Mouse (Mus musculus) heart, embryonic 11.5 days (tissue): ENCODE measurements around the gene Dppa3. TPM values are rescaled to one million over a fixed set of nuclear protein-coding genes. Genes with fewer than 3 reads are reported as not detected.

Source experiments
- ATAC-seq: fragments of 200-750 bp; cut with Nextera tagmentation; replicated peaks from 2 replicates; pipeline ENCODE4 v1.8.0; 2017; ENCODE audit warnings: moderate library complexity; ENCODE audit not compliant: insufficient number of reproducible peaks, low FRiP score, low TSS enrichment
- H3K27ac ChIP-seq: fragments of 300-500 bp; sonication (generic); 2 replicates; pipeline ENCODE4 v1.5.1; 2014; ENCODE audit warnings: mild to moderate bottlenecking, low read depth, low read length
- H3K27me3 ChIP-seq: fragments of 300-500 bp; sonication (generic); 2 replicates; pipeline ENCODE4 v1.6.1; 2014; ENCODE audit warnings: mild to moderate bottlenecking, low read length, mixed read lengths; ENCODE audit not compliant: control insufficient read depth, insufficient read depth
- H3K36me3 ChIP-seq: fragments of 300-500 bp; sonication (generic); 2 replicates; pipeline ENCODE4 v1.6.1; 2014; ENCODE audit warnings: mild to moderate bottlenecking, low read length, moderate library complexity, mixed read lengths; ENCODE audit not compliant: control insufficient read depth, insufficient read depth
- H3K4me1 ChIP-seq: fragments of 300-500 bp; sonication (generic); 2 replicates; pipeline ENCODE4 v1.6.1; 2014; ENCODE audit warnings: low read length; ENCODE audit not compliant: control insufficient read depth, insufficient read depth
- H3K4me2 ChIP-seq: fragments of 300-500 bp; sonication (generic); 2 replicates; pipeline ENCODE4 v1.6.1; 2014; ENCODE audit warnings: mild to moderate bottlenecking, moderate library complexity
- H3K4me3 ChIP-seq: fragments of 300-500 bp; sonication (generic); 2 replicates; pipeline ENCODE4 v1.5.1; 2014; ENCODE audit warnings: low read depth, low read length
- H3K9ac ChIP-seq: fragments of 300-500 bp; sonication (generic); 2 replicates; pipeline ENCODE4 v1.6.1; 2014; ENCODE audit warnings: mild to moderate bottlenecking, low read depth, low read length, moderate library complexity
- H3K9me3 ChIP-seq: fragments of 300-500 bp; sonication (generic); replicated peaks from 2 replicates; pipeline ENCODE4 v1.6.1; 2016; ENCODE audit warnings: low read length; ENCODE audit not compliant: control insufficient read depth
- WGBS: fragments of 180-500 bp; shearing (Covaris S2); extraction: QIAGEN DNeasy Blood & Tissue Kit; methylation state at CpG from one replicate; pipeline ENCODE4 v1.1.7; 2014; ENCODE audit not compliant: insufficient replicate concordance; 5-methylcytosine and 5-hydroxymethylcytosine counted together
- polyA plus RNA-seq: library from polyadenylated mRNA; unstranded; fragments of >200 nt; fragmentation: Nextera tagmentation; extraction: Ambion mirVana; gene quantifications from 2 replicates; pipeline ENCODE4 v1.2.1, GENCODE M21; 2014

The Dppa3 gene
- polyA plus RNA-seq, 1 experiment from 2014 or later: not detected

DNA sequence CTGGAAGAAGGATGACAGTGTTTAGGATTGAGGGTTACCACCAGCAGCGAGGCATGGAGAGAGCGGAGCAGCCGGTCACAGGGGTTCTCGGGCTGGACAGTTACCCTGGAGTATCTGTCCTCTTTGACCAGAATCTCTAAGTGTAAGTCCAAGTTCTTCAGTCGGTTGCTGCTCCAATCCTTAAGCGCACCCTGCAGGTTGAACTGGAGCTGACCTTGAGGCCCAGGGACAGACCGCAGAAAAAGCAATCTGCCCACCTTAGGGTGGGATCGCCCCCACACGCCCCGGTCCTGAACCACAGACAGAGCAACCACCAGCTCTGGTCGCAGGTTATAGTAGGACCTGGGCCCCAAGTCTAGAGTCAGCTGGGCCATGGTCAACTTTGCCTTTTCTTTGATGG, 19.5 kb upstream of the Dppa3 start:
- Histone ChIP-seq H3K4me1 (no peaks in the 10 kb centered on the region), H3K36me3 (no peaks in the 10 kb centered on the region), H3K9me3 (no peaks in the 10 kb centered on the region), H3K4me3 (no peak overlapping the region), H3K9ac (no peak overlapping the region), H3K27ac (no peak overlapping the region), H3K27me3 (no peaks in the 10 kb centered on the region), H3K4me2 (no peak overlapping the region)
- no peak for ATAC-seq
- 87% methylated on average over 11 of the region's 11 CpGs for WGBS

DNA sequence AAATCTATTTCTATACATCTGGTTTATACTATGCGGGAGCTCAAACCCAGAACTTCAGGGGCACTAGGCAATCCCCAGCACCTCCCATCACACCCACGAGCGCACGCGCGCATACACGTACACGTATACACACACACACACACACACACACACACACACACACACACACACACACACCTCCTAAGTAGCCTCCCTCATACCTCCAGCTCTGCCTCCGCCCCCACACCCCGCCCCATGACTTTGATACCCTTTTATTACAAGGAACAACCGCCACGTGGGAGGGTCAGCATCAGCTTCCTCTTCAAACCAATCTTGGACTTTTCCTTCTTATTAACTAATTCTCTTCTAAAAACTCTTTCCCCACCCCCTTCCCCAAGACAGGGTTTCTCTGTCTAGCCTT, 18.5 kb upstream of the Dppa3 start:
- no peak overlapping the region for H3K4me3 ChIP-seq
- H3K9me3 ChIP-seq: no peaks in the 10 kb centered on the region
- H3K4me1 ChIP-seq: no peaks in the 10 kb centered on the region
- WGBS: 89% methylated on average over 12 of the region's 12 CpGs
- no peaks in the 10 kb centered on the region for H3K36me3 ChIP-seq
- no peak overlapping the region for H3K9ac ChIP-seq
- no peak overlapping the region for H3K4me2 ChIP-seq
- no peaks in the 10 kb centered on the region for H3K27me3 ChIP-seq
- ATAC-seq: no peak
- H3K27ac ChIP-seq: no peak overlapping the region

DNA sequence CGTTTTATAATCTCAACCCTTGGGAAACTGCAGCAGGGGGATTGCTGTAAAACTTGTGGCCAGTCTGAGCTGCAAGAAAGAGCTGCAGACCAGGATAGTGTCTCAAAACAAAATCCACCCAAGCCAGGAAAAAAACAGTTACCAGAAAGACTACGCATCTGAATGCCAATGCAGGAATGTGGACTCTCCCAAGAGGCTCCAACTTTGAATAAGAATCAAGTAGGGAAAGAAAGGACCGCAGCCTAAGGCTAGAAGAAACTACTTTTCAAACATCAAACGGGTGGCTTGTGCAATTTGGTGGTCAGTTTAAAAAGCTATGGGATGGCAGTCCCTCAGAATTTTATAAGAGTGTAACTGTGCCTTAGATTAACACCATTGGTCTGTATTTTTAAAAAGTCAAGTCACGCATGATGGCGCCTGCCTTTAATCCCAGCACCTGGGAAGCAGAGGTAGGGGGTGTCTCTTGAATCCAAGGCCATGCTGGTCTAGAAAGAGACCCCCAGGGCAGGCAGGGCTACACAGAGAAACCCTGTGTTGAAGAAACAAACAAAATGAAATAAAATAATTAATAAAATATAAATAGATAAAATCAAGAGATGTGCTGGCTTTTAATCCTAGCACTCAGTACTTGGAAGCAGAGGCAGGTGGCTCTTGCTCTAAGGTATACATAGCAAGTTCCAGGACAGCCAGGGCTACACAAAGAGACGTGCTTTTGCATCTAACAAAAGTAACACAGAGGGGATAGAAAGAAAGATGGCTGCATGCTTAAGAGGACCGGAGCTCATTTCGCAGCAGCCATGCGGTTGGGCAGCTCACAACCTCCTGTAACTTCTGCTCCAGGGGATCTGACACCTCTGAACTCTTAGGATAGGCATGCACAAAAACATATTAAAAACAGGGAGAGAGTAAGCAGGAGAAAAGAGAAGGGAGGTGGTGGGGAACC, 17.5 kb upstream of the Dppa3 start:
- H3K4me2 ChIP-seq: no peak overlapping the region
- H3K36me3 ChIP-seq: no peaks in the 10 kb centered on the region
- H3K27me3 ChIP-seq: no peaks in the 10 kb centered on the region
- WGBS: 63% methylated on average over 10 of the region's 10 CpGs
- no peak overlapping the region for H3K27ac ChIP-seq
- no peaks in the 10 kb centered on the region for H3K4me1 ChIP-seq
- no peak for ATAC-seq
- no peak overlapping the region for H3K9ac ChIP-seq
- no peak overlapping the region for H3K4me3 ChIP-seq
- no peaks in the 10 kb centered on the region for H3K9me3 ChIP-seq

DNA sequence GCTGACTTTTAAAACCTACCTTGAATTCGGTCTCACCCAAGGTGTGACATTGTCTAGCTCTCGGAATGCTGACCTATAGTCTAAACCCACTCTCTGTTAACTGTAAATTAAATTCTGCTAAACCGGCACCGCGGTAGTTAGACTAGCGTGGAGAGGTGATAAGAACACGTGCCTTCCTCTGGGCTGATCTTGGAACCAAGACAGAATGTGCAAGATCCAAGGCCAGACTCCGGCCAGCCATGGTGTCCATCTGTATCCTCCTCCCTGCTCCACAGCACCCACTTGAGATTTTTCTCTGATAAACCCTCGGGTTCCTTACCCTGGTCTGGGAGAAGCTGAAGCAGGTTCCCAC, 16.9 kb upstream of the Dppa3 start:
- Histone ChIP-seq H3K36me3 (no peaks in the 10 kb centered on the region), H3K27ac (no peak overlapping the region), H3K4me2 (peak overlapping the region; percentile 46), H3K9me3 (no peaks in the 10 kb centered on the region), H3K27me3 (no peaks in the 10 kb centered on the region), H3K4me3 (no peak overlapping the region), H3K9ac (no peak overlapping the region), H3K4me1 (no peaks in the 10 kb centered on the region)
- no peak for ATAC-seq
- 21% methylated on average over 9 of the region's 9 CpGs for WGBS

DNA sequence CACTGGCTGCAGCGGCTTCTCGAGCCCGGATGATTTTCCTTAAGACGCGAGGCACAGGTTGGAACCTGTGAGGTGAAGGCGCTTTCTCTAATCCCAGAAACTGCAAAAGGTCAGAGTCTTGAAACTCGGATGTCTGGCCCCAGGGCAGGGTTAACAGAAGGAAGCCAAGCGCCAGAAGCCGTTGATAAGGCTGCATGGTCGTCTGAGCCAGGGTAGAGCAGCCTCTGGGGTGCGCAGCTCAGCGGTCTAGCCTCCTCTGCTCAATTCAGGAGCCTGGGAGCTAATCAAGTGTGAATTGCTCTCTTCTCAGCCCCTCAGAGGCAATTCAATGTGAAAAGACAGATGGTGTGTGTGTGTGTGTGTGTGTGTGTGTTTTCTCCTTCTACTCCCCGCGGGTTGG, 16.4 kb upstream of the Dppa3 start, which contains the start of gene Gdf3:
Gene Gdf3, minus strand, starts transcription at position 317 of the 400 bp plus-strand sequence.
- Histone ChIP-seq H3K27ac (no peak within 1 kb of the TSS), H3K36me3 (no peaks in the 10 kb centered on the region), H3K9me3 (no peaks in the 10 kb centered on the region; the same call in 1 of the 2 replicates), H3K27me3 (no peaks in the 10 kb centered on the region), H3K9ac (no peak within 1 kb of the TSS), H3K4me3 (no peak within 1 kb of the TSS), H3K4me2 (peak within 1 kb of the TSS; percentile 46), H3K4me1 (no peaks in the 10 kb centered on the region)
- ATAC-seq: no peak
- WGBS: 17% methylated on average over 14 of the region's 14 CpGs

DNA sequence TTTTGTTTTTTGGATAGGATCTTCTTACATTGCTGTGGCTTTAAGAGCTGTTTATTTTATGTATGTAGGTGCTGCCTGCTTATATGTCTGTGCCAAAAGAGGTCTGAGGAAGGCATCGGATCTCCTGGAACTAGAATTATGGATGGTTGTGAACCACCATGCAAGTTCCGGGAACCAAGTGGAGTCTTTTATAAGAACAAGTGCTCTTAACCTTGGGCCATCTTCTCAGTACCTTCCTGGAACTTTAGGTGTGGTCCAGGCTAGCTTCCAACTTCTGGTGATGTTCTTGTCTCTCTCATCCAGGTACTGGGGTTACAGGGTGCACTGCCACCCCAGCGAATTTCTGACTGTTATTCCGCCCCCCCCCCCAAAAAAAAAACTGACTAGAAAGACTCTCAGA, 13.8 kb upstream of the Dppa3 start:
- H3K4me3 ChIP-seq: no peak overlapping the region
- H3K27me3 ChIP-seq: no peaks in the 10 kb centered on the region
- H3K27ac ChIP-seq: no peak overlapping the region
- no peaks in the 10 kb centered on the region for H3K4me1 ChIP-seq
- ATAC-seq: no peak
- H3K36me3 ChIP-seq: no peaks in the 10 kb centered on the region
- no peaks in the 10 kb centered on the region; the same call in 1 of the 2 replicates for H3K9me3 ChIP-seq
- no peak overlapping the region for H3K9ac ChIP-seq
- no peak overlapping the region for H3K4me2 ChIP-seq
- 65% methylated on average over 4 of the region's 4 CpGs for WGBS

DNA sequence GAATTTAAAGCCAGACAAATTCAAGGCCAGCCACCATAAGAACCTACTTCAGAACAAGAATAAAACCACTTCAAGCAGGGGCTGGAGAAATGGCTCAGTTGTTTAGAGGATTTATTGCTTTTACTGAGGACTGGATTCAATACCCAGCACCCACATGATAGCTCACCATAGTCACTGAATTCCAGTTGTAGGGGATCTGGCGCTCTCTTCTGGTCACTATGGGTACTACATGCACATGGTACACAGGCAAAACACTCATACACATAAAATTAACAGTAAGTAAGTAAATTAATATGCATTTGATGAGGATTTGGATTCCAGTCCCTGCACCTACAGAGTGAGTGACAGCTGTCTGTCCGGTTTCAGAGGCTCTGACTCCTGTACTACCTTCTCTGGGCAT, 12.2 kb upstream of the Dppa3 start:
- no peaks in the 10 kb centered on the region for H3K4me1 ChIP-seq
- H3K9me3 ChIP-seq: no peaks in the 10 kb centered on the region; the same call in 1 of the 2 replicates
- H3K27ac ChIP-seq: no peak overlapping the region
- H3K27me3 ChIP-seq: no peaks in the 10 kb centered on the region
- H3K9ac ChIP-seq: no peak overlapping the region
- no peaks in the 10 kb centered on the region for H3K36me3 ChIP-seq
- no peak overlapping the region for H3K4me3 ChIP-seq
- ATAC-seq: no peak
- no peak overlapping the region for H3K4me2 ChIP-seq
- 58% methylated on average over 2 of the region's 2 CpGs for WGBS

DNA sequence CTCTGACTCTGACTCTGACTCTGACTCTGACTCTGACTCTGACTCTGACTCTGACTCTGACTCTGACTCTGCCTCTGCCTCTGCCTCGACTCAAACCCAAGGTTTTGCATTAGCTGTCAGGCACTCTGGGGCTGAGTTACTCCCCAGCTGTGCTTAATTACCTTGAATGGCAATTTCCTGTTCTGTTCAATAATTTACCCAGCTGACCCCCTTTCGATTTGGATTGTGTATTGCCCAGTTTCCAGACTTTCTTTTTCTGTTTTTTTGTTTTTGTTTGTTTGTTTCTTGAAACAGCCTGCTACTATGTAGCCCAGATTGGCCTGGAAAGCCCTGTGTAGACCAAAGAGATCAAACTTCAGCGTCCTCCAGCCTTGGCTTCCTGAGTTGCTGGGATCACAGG, 10.2 kb upstream of the Dppa3 start:
- 60% methylated on average over 3 of the region's 3 CpGs for WGBS
- Histone ChIP-seq H3K36me3 (no peaks in the 10 kb centered on the region), H3K9ac (no peak overlapping the region), H3K27me3 (no peaks in the 10 kb centered on the region), H3K9me3 (no peaks in the 10 kb centered on the region; the same call in 1 of the 2 replicates), H3K27ac (no peak overlapping the region), H3K4me3 (no peak overlapping the region), H3K4me2 (no peak overlapping the region), H3K4me1 (no peaks in the 10 kb centered on the region)
- no peak for ATAC-seq

DNA sequence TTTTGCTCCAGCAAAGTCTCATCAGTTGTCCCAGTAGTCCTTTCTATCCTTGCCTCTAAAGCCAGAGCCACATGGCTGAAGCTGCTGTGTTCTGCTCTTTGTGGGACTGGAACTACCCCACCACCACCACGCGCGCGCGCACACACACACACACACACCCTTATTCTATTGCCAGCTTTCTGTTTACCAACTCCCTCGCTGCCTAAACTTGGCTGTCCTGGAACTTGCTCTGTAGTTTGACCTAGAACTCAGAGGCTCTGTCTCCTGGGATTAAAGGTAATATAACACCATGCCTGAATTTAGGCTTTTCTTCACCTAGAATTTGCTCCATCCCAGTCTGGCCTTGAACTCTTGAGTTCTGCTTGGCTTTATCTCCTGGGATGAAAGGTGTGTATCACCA, 5.1 kb upstream of the Dppa3 start:
- Histone ChIP-seq H3K27me3 (no peaks in the 10 kb centered on the region), H3K36me3 (no peaks in the 10 kb centered on the region), H3K27ac (no peak overlapping the region), H3K4me3 (no peak overlapping the region), H3K9me3 (no peaks in the 10 kb centered on the region), H3K9ac (no peak overlapping the region), H3K4me2 (no peak overlapping the region), H3K4me1 (no peaks in the 10 kb centered on the region)
- ATAC-seq: no peak
- 93% methylated on average over 6 of the region's 6 CpGs for WGBS
